ENCODE assay signal across 35 mouse cellular contexts in the genomic region with DNA sequence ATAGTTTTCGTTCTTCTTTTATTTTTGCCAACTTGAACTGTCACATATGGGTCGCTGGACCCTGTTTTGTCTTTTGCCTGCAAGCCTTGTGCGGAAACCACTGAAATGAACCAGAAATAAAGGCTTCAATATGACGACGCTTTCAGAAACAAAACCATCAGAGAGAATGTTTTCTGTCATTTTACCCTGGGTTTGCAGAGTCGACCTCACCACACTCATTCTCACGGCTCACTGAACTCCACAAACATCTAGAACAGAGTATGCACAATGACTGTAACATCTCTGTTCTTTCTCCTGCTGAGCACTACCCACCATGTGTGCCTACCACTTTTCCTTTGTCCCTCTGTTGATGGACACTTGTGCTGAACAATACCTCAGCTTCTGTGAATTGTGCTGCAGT.
"Had no signal": no experiment of that assay in that cellular context is flagged by ENCODE, and none has a peak within 500 bp of the region (broad histone marks: within the 10 kb centered on the region; RNA-seq: fewer than 3 reads in every experiment).

No protein-coding gene starts in this region.

- H3K27ac ChIP-seq: heart, embryonic 10.5 days; heart, embryonic 13.5 days; heart, embryonic 15.5 days; hindbrain, embryonic 10.5 days; hindbrain, embryonic 12.5 days; hindbrain, embryonic 13.5 days; hindbrain, embryonic 14.5 days; hindbrain, embryonic 15.5 days; hindbrain, postnatal 0 days; intestine, embryonic 15.5 days; kidney, embryonic 15.5 days; kidney, postnatal 0 days; layer of hippocampus, adult 2 months; left cerebral cortex, adult 2 months had no signal

- H3K36me3 ChIP-seq: heart, embryonic 10.5 days; heart, embryonic 12.5 days; heart, embryonic 13.5 days; heart, embryonic 15.5 days; hindbrain, embryonic 10.5 days; hindbrain, embryonic 12.5 days; hindbrain, embryonic 13.5 days; hindbrain, embryonic 15.5 days; intestine, embryonic 15.5 days; kidney, embryonic 15.5 days had no signal

- H3K4me1 ChIP-seq: heart, embryonic 10.5 days; heart, embryonic 12.5 days; heart, embryonic 13.5 days; heart, embryonic 15.5 days; hindbrain, embryonic 10.5 days; hindbrain, embryonic 12.5 days; hindbrain, embryonic 13.5 days; hindbrain, embryonic 15.5 days; intestine, embryonic 15.5 days; kidney, embryonic 15.5 days had no signal

- H3K4me3 ChIP-seq: heart, embryonic 10.5 days; heart, embryonic 12.5 days; heart, embryonic 13.5 days; heart, embryonic 15.5 days; hindbrain, embryonic 10.5 days; hindbrain, embryonic 12.5 days; hindbrain, embryonic 13.5 days; hindbrain, embryonic 15.5 days; intestine, embryonic 15.5 days; kidney, embryonic 15.5 days; layer of hippocampus, adult 2 months; left cerebral cortex, adult 2 months had no signal

- H3K9me3 ChIP-seq: heart, embryonic 10.5 days; heart, embryonic 12.5 days; heart, embryonic 13.5 days; heart, embryonic 15.5 days; hindbrain, embryonic 10.5 days; hindbrain, embryonic 12.5 days; hindbrain, embryonic 13.5 days; hindbrain, embryonic 15.5 days; intestine, embryonic 15.5 days; kidney, embryonic 15.5 days had no signal

- H3K9ac ChIP-seq: heart, embryonic 12.5 days; heart, embryonic 13.5 days; heart, embryonic 15.5 days; hindbrain, embryonic 12.5 days; hindbrain, embryonic 13.5 days; hindbrain, embryonic 14.5 days; hindbrain, embryonic 15.5 days; intestine, embryonic 15.5 days; kidney, embryonic 15.5 days had no signal

- H3K4me2 ChIP-seq: heart, embryonic 11.5 days; heart, embryonic 12.5 days; heart, embryonic 13.5 days; heart, embryonic 15.5 days; hindbrain, embryonic 12.5 days; hindbrain, embryonic 13.5 days; hindbrain, embryonic 14.5 days; hindbrain, embryonic 15.5 days; intestine, embryonic 15.5 days; kidney, embryonic 15.5 days had no signal

- ATAC-seq: hindbrain, embryonic 16.5 days; hindbrain, postnatal 0 days; inflammation-experienced regulatory T-cells, adult 6 months; intestine, embryonic 15.5 days; intestine, embryonic 16.5 days; intestine, postnatal 0 days had no signal

- H3K27me3 ChIP-seq: heart, embryonic 12.5 days; heart, embryonic 13.5 days; heart, embryonic 15.5 days; hindbrain, embryonic 12.5 days; hindbrain, embryonic 13.5 days; hindbrain, embryonic 15.5 days; intestine, embryonic 15.5 days; kidney, embryonic 15.5 days had no signal

- DNase-seq: heart, postnatal 10 days; heart, postnatal 14 days; heart, postnatal 36 days; heart, postnatal 4 days; kidney, adult 11 months; kidney, adult 18-20 months; kidney, adult 2 months; kidney, adult 8-10 months; kidney, adult 9 months; kidney, postnatal 10 days; kidney, postnatal 14 days; kidney, postnatal 25 days; kidney, postnatal 36 days; layer of hippocampus, adult 9-11 months; layer of hippocampus, postnatal 36 days had no signal
